Mouse (Mus musculus): ENCODE data around the gene Atxn2. TPM values are rescaled to one million over a fixed set of nuclear protein-coding genes. Genes with fewer than 3 reads are reported as not detected.
"Not testable (repeated sequence)": the region's sequence is repeated elsewhere in the genome, so short reads cannot be mapped to it uniquely, and the experiment has no call there.

The Atxn2 gene
- polyA plus RNA-seq, 1 experiment from 2014 or later: 74.4 TPM

GRCm38 (mm10) chr5:121845361-121845760, 134.2 kb downstream of the Atxn2 start:
- ATAC-seq (ENCODE audit: insufficient number of reproducible peaks, low FRiP score, low TSS enrichment, low read depth) (no peak), DNase-seq (ENCODE audit: low spot score) (no peak)
- Histone ChIP-seq H3K27me3 (ENCODE audit: control insufficient read depth, insufficient read depth, low read length) (peaks cover 12% of the 10 kb centered on the region), H3K4me3 (ENCODE audit: low read depth, low read length) (no peak overlapping the region), H3K9ac (ENCODE audit: low read length) (no peak overlapping the region), H3K4me1 (ENCODE audit: control insufficient read depth, insufficient read depth, low read length) (peaks cover 14% of the 10 kb centered on the region), H3K36me3 (ENCODE audit: control insufficient read depth, insufficient read depth, low read length) (no peaks in the 10 kb centered on the region), H3K9me3 (ENCODE audit: control insufficient read depth, low read length) (no peaks in the 10 kb centered on the region), H3K4me2 (ENCODE audit: low read depth, severe bottlenecking) (no peak overlapping the region), H3K27ac (replicated peaks; ENCODE audit: low read depth, low read length) (no peak overlapping the region)
- 34% methylated on average over 4 of the region's 4 CpGs for WGBS

GRCm38 (mm10) chr5:121846322-121846721, 135.2 kb downstream of the Atxn2 start:
- H3K4me3 ChIP-seq (ENCODE audit: low read depth, low read length): no peak overlapping the region
- H3K36me3 ChIP-seq (ENCODE audit: control insufficient read depth, insufficient read depth, low read length): 0 out of 2 replicates have a peak, but pooled peaks cover 3% of the 10 kb centered on the region
- no peak for ATAC-seq (ENCODE audit: insufficient number of reproducible peaks, low FRiP score, low TSS enrichment, low read depth)
- H3K4me1 ChIP-seq (ENCODE audit: control insufficient read depth, insufficient read depth, low read length): peaks cover 20% of the 10 kb centered on the region
- no peak for DNase-seq (ENCODE audit: low spot score)
- H3K27ac ChIP-seq (replicated peaks; ENCODE audit: low read depth, low read length): no peak overlapping the region
- no peak overlapping the region for H3K4me2 ChIP-seq (ENCODE audit: low read depth, severe bottlenecking)
- 76% methylated on average over 11 of the region's 11 CpGs for WGBS
- no peak overlapping the region for H3K9ac ChIP-seq (ENCODE audit: low read length)
- peaks cover 12% of the 10 kb centered on the region for H3K27me3 ChIP-seq (ENCODE audit: control insufficient read depth, insufficient read depth, low read length)
- H3K9me3 ChIP-seq (ENCODE audit: control insufficient read depth, low read length): no peaks in the 10 kb centered on the region

GRCm38 (mm10) chr5:121847269-121847668, 136.1 kb downstream of the Atxn2 start:
- not testable (repeated sequence) for H3K36me3 ChIP-seq (ENCODE audit: control insufficient read depth, insufficient read depth, low read length); H3K4me2 ChIP-seq (ENCODE audit: low read depth, severe bottlenecking); H3K27ac ChIP-seq (replicated peaks; ENCODE audit: low read depth, low read length); DNase-seq (ENCODE audit: low spot score); H3K9ac ChIP-seq (ENCODE audit: low read length); ATAC-seq (ENCODE audit: insufficient number of reproducible peaks, low FRiP score, low TSS enrichment, low read depth); H3K9me3 ChIP-seq (ENCODE audit: control insufficient read depth, low read length); H3K4me3 ChIP-seq (ENCODE audit: low read depth, low read length)
- Histone ChIP-seq H3K4me1 (ENCODE audit: control insufficient read depth, insufficient read depth, low read length) (peaks cover 20% of the 10 kb centered on the region), H3K27me3 (ENCODE audit: control insufficient read depth, insufficient read depth, low read length) (peaks cover 12% of the 10 kb centered on the region)
- WGBS: 79% methylated on average over 3 of the region's 3 CpGs

GRCm38 (mm10) chr5:121848035-121848519, 136.9 kb downstream of the Atxn2 start:
- WGBS: under 1% methylated on average over 17 of the region's 17 CpGs
- ATAC-seq (ENCODE audit: insufficient number of reproducible peaks, low FRiP score, low TSS enrichment, low read depth): peak; percentile 36; the same call in 1 of the 2 replicates

GRCm38 (mm10) chr5:121848743-121849142, 137.6 kb downstream of the Atxn2 start, which contains the start of gene Pheta1:
Pheta1 (plus strand) TSS chr5:121848984.
- Histone ChIP-seq H3K4me1 (ENCODE audit: control insufficient read depth, insufficient read depth, low read length) (peaks cover 17% of the 10 kb centered on the region), H3K9me3 (ENCODE audit: control insufficient read depth, low read length) (no peaks in the 10 kb centered on the region), H3K27me3 (ENCODE audit: control insufficient read depth, insufficient read depth, low read length) (peaks cover 5% of the 10 kb centered on the region; the same call in 1 of the 2 replicates), H3K4me3 (ENCODE audit: low read depth, low read length) (peak within 1 kb of the TSS; percentile 74), H3K36me3 (ENCODE audit: control insufficient read depth, insufficient read depth, low read length) (peaks cover 17% of the 10 kb centered on the region), H3K4me2 (ENCODE audit: low read depth, severe bottlenecking) (peak within 1 kb of the TSS; percentile 74), H3K27ac (replicated peaks; ENCODE audit: low read depth, low read length) (peak within 1 kb of the TSS; percentile 64), H3K9ac (ENCODE audit: low read length) (peak within 1 kb of the TSS; percentile 92)
- WGBS: 0% methylated on average over 41 of the region's 42 CpGs
- DNase-seq (ENCODE audit: low spot score) (peak; percentile 95), ATAC-seq (ENCODE audit: insufficient number of reproducible peaks, low FRiP score, low TSS enrichment, low read depth) (peak; percentile 89)

More at GRCm38 (mm10) chr5:121848035-121848519, 136.9 kb downstream of the Atxn2 start:
- Histone ChIP-seq H3K4me3 (ENCODE audit: low read depth, low read length) (peak overlapping the region; percentile 74), H3K9ac (ENCODE audit: low read length) (peak overlapping the region; percentile 59), H3K27me3 (ENCODE audit: control insufficient read depth, insufficient read depth, low read length) (peaks cover 11% of the 10 kb centered on the region), H3K9me3 (ENCODE audit: control insufficient read depth, low read length) (no peaks in the 10 kb centered on the region), H3K4me1 (ENCODE audit: control insufficient read depth, insufficient read depth, low read length) (peaks cover 17% of the 10 kb centered on the region), H3K36me3 (ENCODE audit: control insufficient read depth, insufficient read depth, low read length) (peaks cover 12% of the 10 kb centered on the region), H3K4me2 (ENCODE audit: low read depth, severe bottlenecking) (peak overlapping the region; percentile 74), H3K27ac (replicated peaks; ENCODE audit: low read depth, low read length) (peak overlapping the region; percentile 64)
- peak; percentile 69 for DNase-seq (ENCODE audit: low spot score)

GRCm38 (mm10) chr5:121849478-121850349, 138.6 kb downstream of the Atxn2 start:
- H3K9me3 ChIP-seq (ENCODE audit: control insufficient read depth, low read length): no peaks in the 10 kb centered on the region
- H3K4me2 ChIP-seq (ENCODE audit: low read depth, severe bottlenecking): peak overlapping the region; percentile 74
- H3K27me3 ChIP-seq (ENCODE audit: control insufficient read depth, insufficient read depth, low read length): 0 out of 2 replicates have a peak, but pooled peaks cover 2% of the 10 kb centered on the region
- DNase-seq (ENCODE audit: low spot score) (no peak), ATAC-seq (ENCODE audit: insufficient number of reproducible peaks, low FRiP score, low TSS enrichment, low read depth) (no peak)
- H3K9ac ChIP-seq (ENCODE audit: low read length): peak overlapping the region; percentile 92
- H3K36me3 ChIP-seq (ENCODE audit: control insufficient read depth, insufficient read depth, low read length): peaks cover 21% of the 10 kb centered on the region
- H3K4me3 ChIP-seq (ENCODE audit: low read depth, low read length): peak overlapping the region; percentile 74
- no peak overlapping the region for H3K27ac ChIP-seq (replicated peaks; ENCODE audit: low read depth, low read length)
- 44% methylated on average over 20 of the region's 20 CpGs for WGBS
- peaks cover 17% of the 10 kb centered on the region for H3K4me1 ChIP-seq (ENCODE audit: control insufficient read depth, insufficient read depth, low read length)

DNA sequence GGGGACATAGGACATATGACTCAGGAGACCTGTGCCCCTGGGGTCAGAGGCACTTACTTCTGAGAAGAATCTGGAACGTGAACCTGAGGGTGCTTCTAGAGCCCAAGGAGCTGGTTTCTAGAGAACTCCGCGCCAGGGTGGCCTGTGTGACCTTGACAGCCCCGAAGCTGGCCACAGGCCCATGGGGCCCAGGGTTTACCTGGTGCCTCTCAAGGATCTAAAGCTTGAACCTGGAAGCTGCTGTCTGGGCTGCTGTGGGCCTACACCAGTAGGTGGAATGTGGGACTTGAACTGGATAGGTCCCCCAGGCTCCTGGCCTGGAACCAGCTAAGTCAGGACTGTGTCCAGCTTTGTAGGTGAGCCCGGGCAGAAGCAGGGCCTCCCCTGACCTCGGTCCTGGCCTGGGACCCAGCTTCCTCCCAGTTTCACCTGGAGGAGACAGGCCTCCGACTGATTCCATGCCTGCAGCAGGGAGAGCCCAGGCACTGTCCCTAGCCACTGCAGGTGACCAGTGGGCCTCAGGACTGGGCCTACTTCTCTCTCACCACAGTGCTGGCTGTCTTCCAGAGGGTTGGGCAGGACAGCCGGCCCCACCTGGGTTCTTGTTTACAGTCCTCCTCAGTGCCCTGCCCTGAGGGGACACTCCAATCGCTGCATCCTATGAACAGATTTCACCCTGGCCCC, 142.4 kb downstream of the Atxn2 start:
- no peak overlapping the region for H3K4me2 ChIP-seq (ENCODE audit: low read depth, severe bottlenecking)
- DNase-seq (ENCODE audit: low spot score) (no peak), ATAC-seq (ENCODE audit: insufficient number of reproducible peaks, low FRiP score, low TSS enrichment, low read depth) (no peak)
- H3K9me3 ChIP-seq (ENCODE audit: control insufficient read depth, low read length): no peaks in the 10 kb centered on the region
- 90% methylated on average over 9 of the region's 9 CpGs for WGBS
- peaks cover 21% of the 10 kb centered on the region for H3K36me3 ChIP-seq (ENCODE audit: control insufficient read depth, insufficient read depth, low read length)
- H3K27me3 ChIP-seq (ENCODE audit: control insufficient read depth, insufficient read depth, low read length): no peaks in the 10 kb centered on the region
- no peak overlapping the region for H3K4me3 ChIP-seq (ENCODE audit: low read depth, low read length)
- H3K4me1 ChIP-seq (ENCODE audit: control insufficient read depth, insufficient read depth, low read length): peaks cover 14% of the 10 kb centered on the region
- H3K9ac ChIP-seq (ENCODE audit: low read length): no peak overlapping the region
- H3K27ac ChIP-seq (replicated peaks; ENCODE audit: low read depth, low read length): no peak overlapping the region

DNA sequence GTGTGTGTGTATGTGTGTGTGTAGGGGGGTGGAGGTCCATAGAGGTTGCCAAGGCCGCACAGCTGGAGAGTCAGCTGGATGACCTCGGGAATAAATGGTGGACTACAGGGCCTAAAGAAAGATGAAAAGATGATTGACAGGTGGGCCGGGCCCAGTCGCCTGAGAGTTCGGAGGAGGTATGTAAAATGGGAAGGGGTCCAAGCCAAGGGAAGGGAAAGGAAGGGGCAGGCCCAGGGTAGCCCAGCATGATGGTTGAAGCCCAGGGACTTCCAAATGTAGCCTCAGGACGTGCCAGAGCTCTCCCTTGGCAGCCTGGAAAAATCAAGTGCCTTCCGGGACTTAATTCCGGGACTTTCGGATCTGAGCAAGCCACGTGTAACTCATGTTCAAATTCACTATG, 143.6 kb downstream of the Atxn2 start:
- Histone ChIP-seq H3K4me1 (ENCODE audit: control insufficient read depth, insufficient read depth, low read length) (peaks cover 12% of the 10 kb centered on the region), H3K27ac (replicated peaks; ENCODE audit: low read depth, low read length) (no peak overlapping the region), H3K4me2 (ENCODE audit: low read depth, severe bottlenecking) (no peak overlapping the region), H3K36me3 (ENCODE audit: control insufficient read depth, insufficient read depth, low read length) (peaks cover 21% of the 10 kb centered on the region), H3K9ac (ENCODE audit: low read length) (no peak overlapping the region), H3K4me3 (ENCODE audit: low read depth, low read length) (no peak overlapping the region), H3K27me3 (ENCODE audit: control insufficient read depth, insufficient read depth, low read length) (no peaks in the 10 kb centered on the region), H3K9me3 (ENCODE audit: control insufficient read depth, low read length) (no peaks in the 10 kb centered on the region)
- 89% methylated on average over 10 of the region's 10 CpGs for WGBS
- DNase-seq (ENCODE audit: low spot score): no peak
- no peak for ATAC-seq (ENCODE audit: insufficient number of reproducible peaks, low FRiP score, low TSS enrichment, low read depth)
